Mouse (Mus musculus) erythroblast, adult 5-6 weeks (primary cell): ENCODE data around the gene Nt5dc2. TPM values are rescaled to one million over a fixed set of nuclear protein-coding genes. Genes with fewer than 3 reads are reported as not detected.

Experiments used
- ATAC-seq: replicated peaks from 2 replicates; pipeline ENCODE4 v1.8.0; 2016; ENCODE audit warnings: moderate number of reproducible peaks, mild to moderate bottlenecking, moderate TSS enrichment, inconsistent platforms; ENCODE audit not compliant: poor library complexity, low FRiP score, severe bottlenecking
- total RNA-seq, 2 experiments: library from RNA; stranded (forward) in 1 of 2; stranded (reverse) in 1 of 2; fragments of 150-400 nt in 1 of 2; fragments of 200-764, 138-1000 nt in 1 of 2; gene quantifications; 2 replicates each; pipeline versions ENCODE4 v1.2.3 to v1.2.4; 2015 to 2017; ENCODE audit warnings: low replicate concordance in 2 of 2

Nt5dc2 gene
- total RNA-seq, 2 experiments from 2014 or later: 12.3 to 30.4 TPM

DNA sequence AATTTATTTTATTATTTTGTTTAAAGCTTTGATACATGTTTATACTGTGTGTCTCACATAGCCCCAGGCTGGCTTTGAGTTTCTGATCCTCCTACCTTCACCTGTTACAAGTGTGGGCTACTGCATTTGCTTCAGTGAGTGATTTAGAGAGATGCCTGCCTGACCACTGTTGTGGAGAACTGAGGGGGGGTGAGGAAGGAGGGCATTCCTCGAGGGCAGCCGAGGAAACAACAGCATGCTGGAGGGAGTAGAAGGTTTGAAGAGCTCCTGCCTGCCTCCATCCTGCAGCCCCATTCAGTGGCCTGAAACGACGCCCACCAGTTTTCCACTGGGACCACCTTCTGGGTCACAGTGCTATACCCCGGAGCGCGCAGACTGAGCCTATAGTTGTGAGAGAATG lies 34.6 kb downstream of the Nt5dc2 start:
- no peak for ATAC-seq

DNA sequence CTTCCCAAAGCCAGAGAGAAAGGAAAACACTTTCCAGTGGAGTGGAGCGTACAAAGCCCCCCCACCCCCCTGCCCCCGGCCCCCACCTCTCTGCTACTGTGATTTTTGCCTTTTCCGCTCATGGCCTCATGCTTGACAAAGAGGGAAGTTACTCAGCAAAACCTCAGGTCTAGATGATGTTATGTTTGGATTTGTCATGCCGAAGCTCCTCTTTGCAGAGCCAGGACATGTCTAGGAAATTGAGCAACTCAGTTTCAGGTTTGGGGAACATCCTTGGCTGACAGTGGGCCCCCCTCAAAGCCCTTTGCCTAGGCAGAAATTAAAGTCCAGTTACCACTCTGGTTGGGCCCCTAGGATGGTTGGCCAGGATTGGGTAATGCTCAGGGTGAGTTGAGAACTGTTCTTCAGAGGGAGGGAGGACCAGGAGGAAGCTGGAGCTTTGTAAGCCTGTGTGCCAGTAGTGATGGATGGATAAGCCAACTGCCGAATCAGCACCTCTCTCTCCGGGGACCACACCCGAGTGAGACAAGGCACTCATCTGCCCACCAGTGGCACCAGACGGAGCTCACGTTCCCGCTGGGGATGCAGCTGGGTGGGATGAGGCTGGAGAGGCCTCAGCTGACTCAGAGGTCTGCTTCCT lies 35.3 kb downstream of the Nt5dc2 start:
- ATAC-seq: no peak

DNA sequence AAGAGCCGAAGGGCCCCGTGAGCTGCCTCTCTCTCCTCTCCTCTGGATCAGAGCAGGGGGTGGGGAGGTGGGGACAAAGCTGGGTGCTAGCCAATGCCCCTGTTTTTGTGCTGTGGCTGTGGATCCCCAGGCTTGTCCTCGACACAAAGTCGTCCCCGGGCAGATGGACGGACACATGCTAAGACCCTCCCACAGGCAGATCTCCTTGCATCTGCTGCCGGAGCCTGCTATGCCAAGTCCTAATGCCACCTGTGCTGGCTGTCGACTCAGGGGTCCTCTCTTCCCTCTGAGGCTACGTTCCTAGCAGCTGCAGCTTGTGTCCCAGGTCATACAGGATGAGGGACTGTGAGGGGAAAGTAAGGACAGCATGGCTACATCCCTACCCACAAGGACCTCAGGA lies 36.0 kb downstream of the Nt5dc2 start:
- ATAC-seq: no peak

DNA sequence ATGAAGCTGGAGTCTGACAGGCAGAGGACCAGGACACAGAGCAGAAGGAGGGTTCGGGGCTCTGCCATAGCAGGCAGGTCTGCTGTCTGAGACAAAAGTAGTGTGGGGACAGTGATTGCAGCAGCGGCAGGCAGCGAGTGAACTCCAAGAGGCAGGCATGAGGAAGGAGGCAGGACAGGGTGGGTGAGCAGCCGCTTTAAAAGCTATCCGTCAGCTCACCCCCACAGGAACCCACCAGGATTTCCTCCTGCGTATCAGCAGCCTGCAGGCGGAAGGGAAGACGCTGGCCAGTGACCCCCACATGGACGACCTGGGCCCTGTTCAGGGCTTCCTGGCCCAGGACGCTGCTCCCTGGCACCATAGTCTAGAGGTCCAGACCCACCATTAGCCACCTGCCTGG lies 37.6 kb downstream of the Nt5dc2 start, which contains the start of gene Stab1:
Stab1 (minus strand) TSS at position 217 of the 400 bp plus-strand sequence.
- ATAC-seq: no peak

DNA sequence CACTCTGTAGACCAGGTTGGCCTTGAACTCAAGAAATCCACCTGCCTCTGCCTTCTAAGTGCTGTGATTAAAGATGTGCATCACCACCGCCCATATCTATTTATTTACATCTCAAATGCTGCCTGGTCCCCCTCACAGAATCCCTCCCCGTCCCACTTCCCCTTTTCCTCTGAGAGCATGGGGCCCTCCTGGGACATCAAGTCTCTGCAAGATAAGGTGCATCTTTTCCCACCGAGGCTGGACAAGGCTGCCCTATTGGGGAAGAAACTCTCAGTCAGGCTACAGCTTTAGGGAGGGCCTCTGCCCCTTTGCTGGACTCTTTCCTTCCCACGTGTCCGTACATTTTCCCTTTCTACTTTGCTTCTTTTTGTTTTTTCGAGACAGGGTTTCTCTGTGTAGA lies 38.7 kb downstream of the Nt5dc2 start:
- no peak for ATAC-seq

DNA sequence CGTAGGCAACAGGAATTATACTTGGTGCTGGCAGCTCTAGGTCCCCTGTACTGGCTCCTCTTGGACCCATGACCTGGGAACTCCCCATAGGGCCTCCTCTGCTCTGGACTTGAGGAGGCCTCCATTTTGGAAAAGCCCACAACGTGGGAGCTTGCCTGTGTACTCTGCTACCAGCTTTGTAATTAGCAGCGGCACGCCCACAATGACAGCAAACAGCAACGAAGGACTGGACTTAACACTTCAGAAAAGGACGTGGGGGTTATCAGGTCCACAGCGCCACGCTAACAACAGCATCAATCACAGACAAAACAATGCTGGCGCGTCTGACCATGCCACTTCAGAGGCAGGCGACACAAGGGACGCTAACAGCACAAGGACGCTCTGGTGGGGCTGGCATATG lies 40.1 kb downstream of the Nt5dc2 start:
- ATAC-seq: no peak

DNA sequence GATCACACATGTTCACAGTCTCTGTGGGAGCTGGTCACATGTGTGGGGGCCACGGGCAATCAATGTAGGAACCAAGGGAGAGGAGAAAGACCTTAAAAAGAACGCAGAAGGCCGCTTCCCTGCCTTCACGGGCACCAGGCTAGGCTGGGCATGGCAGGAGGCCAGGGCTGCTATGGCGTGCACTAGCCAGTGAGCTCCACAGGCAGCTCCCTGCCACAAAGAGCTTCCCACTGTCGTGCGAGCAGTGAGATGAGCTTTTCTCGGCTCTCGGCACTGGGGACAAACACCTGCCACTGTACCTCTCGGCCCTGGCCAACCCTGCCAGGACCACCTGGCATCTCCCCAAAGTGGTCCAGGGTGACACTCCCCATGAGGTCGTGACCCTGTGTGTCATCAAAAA lies 40.5 kb downstream of the Nt5dc2 start:
- no peak for ATAC-seq

DNA sequence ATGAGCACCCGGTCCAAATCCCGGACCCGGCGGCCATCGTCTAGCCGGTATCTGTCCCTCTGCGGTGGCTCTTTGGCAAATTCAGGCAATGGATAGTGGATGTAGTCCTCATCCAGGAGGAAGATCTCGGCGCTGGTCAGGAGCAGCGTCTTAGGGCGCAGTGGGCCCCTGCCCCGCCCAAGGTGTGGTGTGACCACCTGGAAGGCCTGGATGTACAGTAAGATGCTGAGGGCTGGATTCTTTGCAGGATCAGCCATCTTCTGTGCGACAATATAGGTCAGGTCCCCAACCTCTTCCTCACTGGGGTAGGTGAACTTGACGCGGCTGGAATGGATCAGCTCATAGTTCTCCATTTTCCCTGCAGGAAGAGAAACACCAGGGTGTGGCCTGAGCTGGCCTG lies 41.0 kb downstream of the Nt5dc2 start:
- ATAC-seq: no peak

DNA sequence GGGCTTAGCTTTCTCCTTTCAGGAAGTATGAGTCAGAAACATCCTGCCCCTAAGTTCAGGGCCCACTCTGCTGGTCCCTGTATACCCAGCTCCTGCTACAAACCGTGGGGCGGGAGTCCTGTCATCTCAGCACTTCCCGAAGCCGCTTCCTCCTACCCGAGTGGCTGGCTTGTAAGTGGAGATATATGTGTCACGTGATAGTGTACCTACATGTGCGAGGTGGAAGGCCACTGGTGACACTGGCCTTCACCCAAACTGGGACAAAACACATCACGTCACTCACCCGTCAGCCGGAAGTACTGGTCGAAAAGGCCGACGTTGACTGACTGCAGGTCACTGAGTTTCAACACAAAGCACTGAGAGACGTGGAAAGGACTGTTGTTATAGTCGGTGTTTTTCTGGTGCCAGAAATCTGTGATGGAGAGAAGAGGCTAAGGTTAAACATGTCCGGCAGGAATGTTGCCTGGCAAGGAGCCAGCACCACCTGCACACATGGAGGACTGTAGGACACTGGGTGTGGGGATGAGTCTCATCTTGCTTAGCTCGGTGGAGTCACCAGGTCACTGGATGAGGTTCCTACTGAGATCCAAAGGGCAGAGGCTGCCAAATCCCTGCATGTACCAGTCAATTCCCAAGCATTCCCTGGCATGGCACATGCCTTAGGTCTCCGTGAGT lies 42.1 kb downstream of the Nt5dc2 start:
- ATAC-seq: no peak

DNA sequence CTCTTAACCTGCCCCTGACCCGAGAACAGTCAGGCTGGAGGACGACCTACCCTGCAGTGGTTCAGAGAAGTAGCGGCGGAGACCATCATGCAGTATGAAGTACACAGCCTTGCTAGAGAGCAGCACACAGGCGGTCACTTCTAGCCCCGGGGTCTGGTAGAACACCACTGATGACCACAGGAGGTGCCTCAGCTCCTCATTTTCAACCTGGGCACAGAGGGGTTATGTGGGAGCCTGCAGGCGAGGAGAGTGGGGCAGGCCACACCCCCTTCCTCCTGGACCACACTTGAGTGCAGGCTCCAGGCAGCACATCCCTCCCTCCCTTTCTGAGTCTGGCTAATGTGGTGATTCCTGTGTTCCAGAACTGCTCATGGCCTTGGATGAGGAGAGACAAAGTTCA lies 42.7 kb downstream of the Nt5dc2 start:
- ATAC-seq: no peak

DNA sequence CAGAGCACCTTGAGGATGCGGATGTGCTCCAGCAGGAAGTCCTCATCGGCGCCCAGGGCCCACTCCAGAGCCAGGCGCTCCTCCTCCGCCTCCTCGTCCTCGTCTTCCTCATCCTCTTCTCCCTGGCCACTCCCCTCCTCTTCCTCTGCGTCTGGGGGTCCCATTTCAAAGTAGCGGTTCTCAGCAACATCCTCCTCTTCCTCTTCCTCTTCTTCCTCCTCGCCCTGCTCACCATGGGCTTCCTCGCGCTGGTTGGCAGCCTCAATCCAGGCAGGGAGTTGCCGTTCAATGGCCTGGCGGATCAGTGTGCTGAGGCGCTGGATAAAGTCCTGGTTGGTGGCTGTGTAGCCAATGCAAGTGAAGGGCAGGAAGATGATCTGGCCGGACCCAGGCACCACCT lies 46.4 kb downstream of the Nt5dc2 start:
- ATAC-seq: no peak

DNA sequence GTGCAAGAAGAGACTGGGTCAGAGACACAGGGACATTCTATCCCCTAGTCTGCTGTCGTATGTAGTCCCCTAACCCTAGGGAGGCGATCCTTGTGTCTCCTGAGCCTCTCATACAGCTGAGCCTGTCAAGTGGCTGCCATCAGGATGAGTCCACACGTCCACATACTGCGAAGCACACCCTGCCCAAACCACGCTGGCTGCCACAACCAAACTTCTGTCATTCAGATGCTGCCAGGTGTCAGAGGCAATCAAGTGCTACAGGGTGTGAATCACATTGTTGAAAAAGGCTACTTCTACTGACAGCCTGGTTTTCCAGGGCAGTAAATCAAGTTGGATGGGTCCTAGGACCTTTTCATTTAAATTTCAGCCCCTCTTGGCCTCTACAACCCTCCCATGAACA lies 46.9 kb downstream of the Nt5dc2 start:
- no peak for ATAC-seq

DNA sequence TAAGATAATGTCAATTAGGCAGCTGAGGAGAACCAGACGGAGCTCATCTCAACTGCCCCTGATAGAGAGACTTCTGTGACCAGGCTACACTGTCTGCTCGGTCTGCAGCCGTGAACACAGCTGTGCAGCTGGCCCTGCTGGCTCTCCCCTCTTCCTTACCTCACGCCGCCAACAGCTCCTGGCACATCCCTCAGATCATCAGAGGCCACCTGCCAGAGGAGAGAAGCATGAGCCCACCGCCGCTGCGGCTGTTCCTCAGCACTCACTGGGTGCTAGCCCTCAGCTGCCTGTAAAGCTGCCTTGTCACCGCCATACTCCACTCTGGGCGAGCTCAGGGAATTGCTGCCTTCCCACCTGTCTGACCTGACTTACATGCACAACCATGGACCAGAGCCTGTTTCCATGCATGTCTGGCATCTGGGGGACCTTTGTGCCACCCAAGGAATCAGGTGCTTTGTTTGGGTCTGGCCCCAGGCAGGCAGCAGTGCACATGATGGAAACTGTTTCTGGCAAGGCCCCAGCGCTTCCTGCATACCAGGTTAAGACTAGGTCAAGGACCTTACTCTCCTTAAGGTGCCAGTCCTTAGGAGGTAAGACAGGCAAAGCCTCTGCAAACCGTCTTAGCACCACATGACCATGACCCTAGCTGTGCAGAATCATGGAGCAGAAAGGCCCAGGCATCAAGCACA lies 49.0 kb downstream of the Nt5dc2 start:
- no peak for ATAC-seq

DNA sequence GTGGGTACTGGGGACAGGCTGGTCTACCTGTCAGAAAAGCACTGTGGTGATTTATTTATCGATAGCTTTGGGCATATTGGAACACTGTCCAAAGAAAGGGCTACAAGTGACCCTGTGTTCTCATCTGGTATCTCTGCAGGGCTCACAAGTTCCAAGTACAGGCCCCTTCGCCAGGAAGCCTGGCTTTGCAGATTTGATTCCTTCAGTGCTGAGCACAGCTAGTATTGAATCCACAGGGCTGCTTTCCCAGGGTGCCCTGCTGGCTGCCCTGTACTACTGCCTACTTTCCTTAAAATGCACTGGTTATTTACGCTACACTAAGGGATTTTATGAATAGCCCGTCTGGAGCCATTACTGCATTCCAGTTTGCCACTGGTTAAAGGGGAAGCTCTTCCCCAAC lies 50.7 kb downstream of the Nt5dc2 start:
- no peak for ATAC-seq

DNA sequence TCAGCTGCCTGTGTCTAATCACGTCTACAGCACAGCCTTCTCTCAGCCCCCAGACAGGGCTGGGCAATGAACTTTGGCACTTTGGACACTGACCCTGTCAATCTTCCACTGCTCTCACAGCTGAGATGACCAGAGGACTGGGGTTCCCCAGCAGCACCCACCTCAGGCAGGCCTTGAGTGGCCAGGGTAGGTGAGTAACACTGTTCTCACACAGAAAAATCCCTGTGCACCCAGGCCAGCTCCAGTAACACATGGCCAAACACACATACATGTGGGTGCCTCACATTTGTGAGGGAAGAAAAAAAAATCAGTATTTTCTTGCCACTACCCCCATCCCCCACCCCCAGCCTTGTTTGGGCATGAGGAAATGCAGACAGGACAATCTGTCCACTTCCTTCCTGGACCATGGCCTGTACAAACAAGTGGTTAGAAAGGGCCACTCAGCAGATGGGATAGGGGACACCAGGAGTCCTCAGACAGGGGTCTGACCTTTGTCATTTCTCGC lies 52.0 kb downstream of the Nt5dc2 start:
- no peak for ATAC-seq

DNA sequence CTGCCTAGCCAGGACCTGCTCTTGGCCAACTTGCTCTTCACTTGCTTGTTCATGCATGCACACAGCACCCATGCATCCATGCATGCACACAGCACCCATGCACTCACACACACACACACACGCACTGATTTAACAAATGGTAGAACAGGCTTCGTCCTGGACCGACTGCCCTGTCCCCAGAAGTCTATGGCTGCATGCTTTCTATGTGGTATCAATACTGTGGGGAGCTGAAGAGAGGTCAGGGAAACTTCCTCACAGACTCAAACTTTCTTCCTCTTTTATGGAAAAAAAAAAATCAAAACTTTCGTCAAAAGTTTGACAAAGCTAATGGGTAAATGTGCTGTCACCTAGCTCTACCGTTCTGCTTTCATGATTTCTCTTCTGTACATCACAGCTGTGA lies 52.7 kb downstream of the Nt5dc2 start:
- ATAC-seq: no peak

DNA sequence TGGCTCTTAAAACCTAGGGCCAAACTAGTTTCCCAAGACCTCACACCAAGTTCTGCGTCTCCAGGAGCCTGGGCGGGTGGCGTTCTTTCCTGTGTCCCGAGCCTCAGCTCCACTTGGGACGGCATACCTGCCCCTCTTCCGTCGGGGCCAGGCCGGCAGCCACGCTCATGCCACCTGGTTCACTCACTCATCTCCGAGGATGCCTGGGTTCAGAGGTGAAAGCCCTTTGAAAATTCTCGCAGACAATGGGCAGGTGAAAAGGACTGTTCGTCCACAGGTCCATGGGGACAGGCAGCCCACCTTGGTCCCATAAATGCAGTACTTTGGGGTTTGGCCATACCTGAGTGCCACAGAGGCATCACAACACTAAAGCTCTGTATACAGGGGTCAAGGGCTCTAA lies 53.3 kb downstream of the Nt5dc2 start:
- no peak for ATAC-seq

DNA sequence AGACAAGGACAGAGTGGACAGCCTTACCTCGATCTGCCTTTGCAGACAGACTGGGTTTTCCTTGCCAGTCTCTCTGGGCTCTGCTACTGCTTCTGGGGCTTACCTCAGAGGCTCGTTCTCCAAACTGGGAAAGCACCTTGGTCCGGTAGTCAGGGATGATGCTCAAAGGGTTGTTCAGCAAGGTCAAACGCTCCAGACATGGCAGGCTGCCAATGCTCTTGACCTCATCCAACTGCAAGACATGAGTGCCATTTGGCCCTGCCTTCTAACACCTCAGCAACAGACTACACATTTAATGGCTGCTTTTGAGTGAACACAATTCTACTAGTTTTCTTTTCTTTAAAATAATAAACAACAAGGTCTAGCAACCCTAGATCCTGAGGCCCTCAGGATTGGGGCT lies 55.8 kb downstream of the Nt5dc2 start:
- ATAC-seq: no peak
